Mouse (Mus musculus): ENCODE data around the gene Ndufa1.
"Not testable (repeated sequence)": the region's sequence is repeated elsewhere in the genome, so short reads cannot be mapped to it uniquely, and the experiment has no call there.

Gene Ndufa1

GRCm38 (mm10) chrX:37191105-37191743 lies at the start of gene Ndufa1, which contains the start of gene Rnf113a1:
TSS of gene Ndufa1 (minus strand) at chrX:37191163.
TSS of gene Rnf113a1 (plus strand) at chrX:37191245.
- DNase-seq (ENCODE audit: low spot score in 2 of 2), result peak; percentile 59 to 80

- DNase-seq (ENCODE audit: low spot score in 2 of 2), result not testable (repeated sequence)
These were observed 31.2 kb upstream of the Ndufa1 start, which contains the start of gene Rhox1 for GRCm38 (mm10) chrX:37222158-37222557. TSS of gene Rhox1 (minus strand) at chrX:37222258.

- no peak for DNase-seq (ENCODE audit: low spot score in 2 of 2)
These were observed 20.0 kb upstream of the Ndufa1 start, which contains the start of gene Gm9 for GRCm38 (mm10) chrX:37210941-37211340. TSS of gene Gm9 (minus strand) at chrX:37211041.

GRCm38 (mm10) chrX:37198676-37199075 lies 7.7 kb upstream of the Ndufa1 start:
- no peak for DNase-seq (ENCODE audit: low spot score in 2 of 2)

- DNase-seq (ENCODE audit: low spot score in 2 of 2), result peak in 1 of 2 experiments; percentile 11
These were observed 899 bp upstream of the Ndufa1 start for GRCm38 (mm10) chrX:37191744-37192379.

GRCm38 (mm10) chrX:37190755-37191104 lies 233 bp downstream of the Ndufa1 start:
- DNase-seq (ENCODE audit: low spot score in 2 of 2), result no peak

GRCm38 (mm10) chrX:37184401-37184800 lies 6.6 kb downstream of the Ndufa1 start:
- DNase-seq (ENCODE audit: low spot score in 2 of 2), result not testable (repeated sequence)

GRCm38 (mm10) chrX:37168742-37169141 lies 22.2 kb downstream of the Ndufa1 start, which contains the start of gene Akap14:
TSS of gene Akap14 (minus strand) at chrX:37168842.
- no peak for DNase-seq (ENCODE audit: low spot score in 2 of 2)

- no peak for DNase-seq (ENCODE audit: low spot score in 2 of 2)
These were observed 23.9 kb downstream of the Ndufa1 start for GRCm38 (mm10) chrX:37167085-37167484.

- no peak for DNase-seq (ENCODE audit: low spot score in 2 of 2)
These were observed 27.8 kb downstream of the Ndufa1 start for GRCm38 (mm10) chrX:37163115-37163514.

GRCm38 (mm10) chrX:37161169-37161568 lies 29.8 kb downstream of the Ndufa1 start:
- DNase-seq (ENCODE audit: low spot score in 2 of 2), result no peak

- no peak for DNase-seq (ENCODE audit: low spot score in 2 of 2)
These were observed 33.1 kb downstream of the Ndufa1 start for GRCm38 (mm10) chrX:37157839-37158238.

- DNase-seq (ENCODE audit: low spot score in 2 of 2), result no peak
These were observed 46.0 kb downstream of the Ndufa1 start for GRCm38 (mm10) chrX:37144954-37145353.

- not testable (repeated sequence) for DNase-seq (ENCODE audit: low spot score in 2 of 2)
These were observed 46.5 kb downstream of the Ndufa1 start for GRCm38 (mm10) chrX:37144498-37144897.

- DNase-seq (ENCODE audit: low spot score in 2 of 2), result no peak
These were observed 49.2 kb downstream of the Ndufa1 start for GRCm38 (mm10) chrX:37141732-37142131.

Data from frontal cortex, postnatal 10 days (tissue).